Mouse (Mus musculus): Measurements from ENCODE around the gene Zcchc7.
"Not testable (repeated sequence)": the region's sequence is repeated elsewhere in the genome, so short reads cannot be mapped to it uniquely, and the experiment has no call there.

Gene Zcchc7

GRCm38 (mm10) chr4:44757131-44757530, 1.5 kb downstream of the Zcchc7 start:
- DNase-seq (ENCODE audit: low read depth): not testable (repeated sequence)

GRCm38 (mm10) chr4:44774890-44775289, 19.2 kb downstream of the Zcchc7 start:
- no peak for DNase-seq (ENCODE audit: low read depth)

GRCm38 (mm10) chr4:44776651-44777050, 21.0 kb downstream of the Zcchc7 start:
- no peak for DNase-seq (ENCODE audit: low read depth)

- no peak for DNase-seq (ENCODE audit: low read depth)
These were observed 21.4 kb downstream of the Zcchc7 start for GRCm38 (mm10) chr4:44777101-44777500.

GRCm38 (mm10) chr4:44777711-44778110, 22.0 kb downstream of the Zcchc7 start:
- DNase-seq (ENCODE audit: low read depth): no peak

- no peak for DNase-seq (ENCODE audit: low read depth)
These were observed 22.6 kb downstream of the Zcchc7 start for GRCm38 (mm10) chr4:44778316-44778715.

GRCm38 (mm10) chr4:44780462-44781157, 24.9 kb downstream of the Zcchc7 start:
- DNase-seq (ENCODE audit: low read depth): no peak

- DNase-seq (ENCODE audit: low read depth): no peak
These were observed 25.8 kb downstream of the Zcchc7 start for GRCm38 (mm10) chr4:44781494-44781893.

- DNase-seq (ENCODE audit: low read depth): no peak
These were observed 28.1 kb downstream of the Zcchc7 start for GRCm38 (mm10) chr4:44783566-44784292.

- DNase-seq (ENCODE audit: low read depth): no peak
These were observed 57.2 kb downstream of the Zcchc7 start for GRCm38 (mm10) chr4:44812855-44813254.

GRCm38 (mm10) chr4:44813770-44814169, 58.1 kb downstream of the Zcchc7 start:
- DNase-seq (ENCODE audit: low read depth): no peak

GRCm38 (mm10) chr4:44816584-44816983, 60.9 kb downstream of the Zcchc7 start:
- no peak for DNase-seq (ENCODE audit: low read depth)

GRCm38 (mm10) chr4:44830609-44831008, 74.9 kb downstream of the Zcchc7 start:
- no peak for DNase-seq (ENCODE audit: low read depth)

GRCm38 (mm10) chr4:44851835-44852251, 96.2 kb downstream of the Zcchc7 start:
- DNase-seq (ENCODE audit: low read depth): no peak

GRCm38 (mm10) chr4:44871591-44871990, 115.9 kb downstream of the Zcchc7 start:
- no peak for DNase-seq (ENCODE audit: low read depth)

- no peak for DNase-seq (ENCODE audit: low read depth)
These were observed 116.4 kb downstream of the Zcchc7 start for GRCm38 (mm10) chr4:44872048-44872447.

GRCm38 (mm10) chr4:44880065-44880623, 124.5 kb downstream of the Zcchc7 start:
- no peak for DNase-seq (ENCODE audit: low read depth)

GRCm38 (mm10) chr4:44886143-44886542, 130.5 kb downstream of the Zcchc7 start:
- DNase-seq (ENCODE audit: low read depth): no peak

GRCm38 (mm10) chr4:44891344-44891743, 135.7 kb downstream of the Zcchc7 start:
- no peak for DNase-seq (ENCODE audit: low read depth)

- no peak for DNase-seq (ENCODE audit: low read depth)
These were observed 150.1 kb downstream of the Zcchc7 start for GRCm38 (mm10) chr4:44905651-44906271.

- no peak for DNase-seq (ENCODE audit: low read depth)
These were observed 150.7 kb downstream of the Zcchc7 start for GRCm38 (mm10) chr4:44906399-44906798.

GRCm38 (mm10) chr4:44910065-44910464, 154.4 kb downstream of the Zcchc7 start:
- no peak for DNase-seq (ENCODE audit: low read depth)

- no peak for DNase-seq (ENCODE audit: low read depth)
These were observed 155.2 kb downstream of the Zcchc7 start for GRCm38 (mm10) chr4:44910857-44911256.
